Mouse (Mus musculus) embryonic facial prominence, embryonic 11.5 days (tissue): ENCODE measurements at regions not wholly inside any gene's neighbourhood (a gene's known extent, or its start where the extent isn't known, plus 50 kb on each side); places are given as distances from the start of the nearest gene placed in this dataset.
A peak's percentile ranks its signal among the peaks of the same experiment; 100 is the strongest.

Experiments used
- ATAC-seq: fragments of 200-750 bp; cut with Nextera tagmentation; replicated peaks from 2 replicates; pipeline ENCODE4 v1.8.0; 2017; ENCODE audit warnings: low read depth; ENCODE audit not compliant: insufficient number of reproducible peaks, low FRiP score, low TSS enrichment
- DNase-seq: peaks from one replicate; pipeline ENCODE4 v3.0.0-alpha.2; 2015; ENCODE audit warnings: low spot score
- H3K27ac ChIP-seq: fragments of 300-500 bp; sonication (generic); replicated peaks from 2 replicates; pipeline ENCODE4 v1.5.1; 2014; ENCODE audit warnings: mild to moderate bottlenecking, low read depth, low read length, control low read depth
- H3K27me3 ChIP-seq: fragments of 300-500 bp; sonication (generic); 2 replicates; pipeline ENCODE4 v1.6.1; 2014; ENCODE audit warnings: mild to moderate bottlenecking, low read length, moderate library complexity, mixed read lengths; ENCODE audit not compliant: control insufficient read depth, insufficient read depth
- H3K36me3 ChIP-seq: fragments of 300-500 bp; sonication (generic); replicated peaks from 2 replicates; pipeline ENCODE4 v1.6.1; 2014; ENCODE audit warnings: low read depth, mild to moderate bottlenecking, low read length, moderate library complexity, mixed read lengths; ENCODE audit not compliant: control insufficient read depth, insufficient read depth
- H3K4me1 ChIP-seq: fragments of 300-500 bp; sonication (generic); 2 replicates; pipeline ENCODE4 v1.6.1; 2014; ENCODE audit warnings: low read length, mixed read lengths; ENCODE audit not compliant: control insufficient read depth, insufficient read depth
- H3K4me2 ChIP-seq: fragments of 300-500 bp; sonication (generic); 2 replicates; pipeline ENCODE4 v1.6.1; 2014; ENCODE audit warnings: low read depth, mild to moderate bottlenecking, control low read depth, low read length, moderate library complexity
- H3K4me3 ChIP-seq: fragments of 300-500 bp; sonication (generic); 2 replicates; pipeline ENCODE4 v1.5.1; 2014; ENCODE audit warnings: low read depth, low read length, control low read depth
- H3K9ac ChIP-seq: fragments of 300-500 bp; sonication (generic); replicated peaks from 2 replicates; pipeline ENCODE4 v1.6.1; 2014; ENCODE audit warnings: mild to moderate bottlenecking, control low read depth, low read length
- H3K9me3 ChIP-seq: fragments of 300-500 bp; sonication (generic); replicated peaks from 2 replicates; pipeline ENCODE4 v1.6.1; 2016; ENCODE audit warnings: mild to moderate bottlenecking, low read length, inconsistent platforms, mixed read lengths; ENCODE audit not compliant: control insufficient read depth
- WGBS: fragments of 180-500 bp; shearing (Covaris S2); extraction: QIAGEN DNeasy Blood & Tissue Kit; methylation state at CpG from one replicate; pipeline ENCODE4 v1.1.7; 2014; 5-methylcytosine and 5-hydroxymethylcytosine counted together

DNA sequence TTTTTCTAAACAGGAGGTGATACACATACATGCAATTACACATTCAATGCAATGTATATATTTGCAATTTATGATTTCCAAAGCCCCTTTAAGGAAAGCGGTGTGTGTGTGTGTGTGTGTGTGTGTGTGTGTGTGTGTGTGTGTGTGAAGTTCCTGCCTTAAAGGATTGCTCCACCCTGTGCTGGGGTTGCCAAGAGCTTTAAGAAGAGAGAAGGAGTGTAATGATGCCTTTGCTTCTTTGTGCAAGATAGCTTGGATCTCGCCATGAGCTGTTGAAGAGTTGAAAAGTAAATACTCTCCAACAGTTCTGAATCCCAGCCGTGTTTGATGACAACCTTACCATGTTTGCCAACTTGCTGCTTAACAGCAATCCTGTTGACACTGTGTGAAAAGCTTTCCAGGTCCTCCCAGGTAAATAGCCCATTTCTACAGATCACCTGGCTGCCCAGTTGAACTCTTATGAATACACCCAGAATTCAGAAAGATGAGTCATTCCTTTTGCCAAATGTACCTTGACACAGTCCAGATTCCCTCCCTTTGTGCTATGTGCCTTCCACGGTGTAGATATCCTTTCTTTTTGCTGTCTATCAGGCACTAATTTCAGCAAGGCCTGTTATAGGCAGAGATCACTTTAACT, 216.3 kb downstream of the Ikzf2 start:
- H3K4me1 ChIP-seq: no peaks in the 10 kb centered on the region; the same call in 1 of the 2 replicates
- H3K9me3 ChIP-seq: no peaks in the 10 kb centered on the region
- no peaks in the 10 kb centered on the region for H3K36me3 ChIP-seq
- no peak overlapping the region for H3K9ac ChIP-seq
- no peak overlapping the region for H3K4me3 ChIP-seq
- no peak overlapping the region for H3K4me2 ChIP-seq
- 79% methylated on average over 4 of the region's 4 CpGs for WGBS
- DNase-seq: no peak
- no peak for ATAC-seq
- H3K27ac ChIP-seq: no peak overlapping the region
- H3K27me3 ChIP-seq: no peaks in the 10 kb centered on the region

DNA sequence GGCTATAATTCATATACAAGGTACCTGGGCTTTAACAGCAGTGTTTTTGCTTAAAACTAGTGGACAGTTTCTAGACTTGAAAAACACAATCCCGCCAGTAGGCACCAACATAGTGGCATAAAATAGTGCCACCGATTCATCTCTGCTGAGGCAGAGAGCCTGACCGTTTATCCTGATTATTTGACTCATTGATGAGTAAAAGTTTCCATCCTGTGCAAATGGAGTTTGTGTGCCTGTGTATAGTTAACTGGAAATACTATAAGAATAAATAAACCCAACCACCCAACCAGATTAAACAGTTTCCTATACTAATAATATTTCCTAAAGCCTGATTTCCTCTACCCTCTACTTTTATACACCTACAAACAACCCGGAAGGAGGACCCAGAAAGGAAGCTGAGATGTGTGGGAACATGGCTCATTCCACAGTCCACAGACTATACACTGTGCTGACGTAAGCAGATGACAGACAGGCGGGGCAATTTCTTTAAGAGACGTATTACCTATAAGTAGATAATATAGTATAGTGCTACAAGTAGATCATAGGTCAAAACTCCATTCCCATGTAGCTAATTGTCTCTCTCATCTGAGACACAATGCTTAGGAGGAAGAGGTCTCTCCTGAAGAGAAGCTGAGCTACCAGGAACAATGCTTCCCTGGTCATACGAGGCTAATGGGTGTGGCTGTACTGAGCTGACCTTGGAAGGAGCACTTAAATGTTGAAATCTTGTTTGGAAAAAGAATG, 217.7 kb downstream of the Ikzf2 start:
- Histone ChIP-seq H3K4me2 (no peak overlapping the region), H3K4me3 (no peak overlapping the region), H3K9ac (no peak overlapping the region), H3K27ac (no peak overlapping the region), H3K4me1 (no peaks in the 10 kb centered on the region; the same call in 1 of the 2 replicates), H3K27me3 (no peaks in the 10 kb centered on the region), H3K9me3 (no peaks in the 10 kb centered on the region), H3K36me3 (no peaks in the 10 kb centered on the region)
- 83% methylated on average over 8 of the region's 8 CpGs for WGBS
- DNase-seq (no peak), ATAC-seq (no peak)

DNA sequence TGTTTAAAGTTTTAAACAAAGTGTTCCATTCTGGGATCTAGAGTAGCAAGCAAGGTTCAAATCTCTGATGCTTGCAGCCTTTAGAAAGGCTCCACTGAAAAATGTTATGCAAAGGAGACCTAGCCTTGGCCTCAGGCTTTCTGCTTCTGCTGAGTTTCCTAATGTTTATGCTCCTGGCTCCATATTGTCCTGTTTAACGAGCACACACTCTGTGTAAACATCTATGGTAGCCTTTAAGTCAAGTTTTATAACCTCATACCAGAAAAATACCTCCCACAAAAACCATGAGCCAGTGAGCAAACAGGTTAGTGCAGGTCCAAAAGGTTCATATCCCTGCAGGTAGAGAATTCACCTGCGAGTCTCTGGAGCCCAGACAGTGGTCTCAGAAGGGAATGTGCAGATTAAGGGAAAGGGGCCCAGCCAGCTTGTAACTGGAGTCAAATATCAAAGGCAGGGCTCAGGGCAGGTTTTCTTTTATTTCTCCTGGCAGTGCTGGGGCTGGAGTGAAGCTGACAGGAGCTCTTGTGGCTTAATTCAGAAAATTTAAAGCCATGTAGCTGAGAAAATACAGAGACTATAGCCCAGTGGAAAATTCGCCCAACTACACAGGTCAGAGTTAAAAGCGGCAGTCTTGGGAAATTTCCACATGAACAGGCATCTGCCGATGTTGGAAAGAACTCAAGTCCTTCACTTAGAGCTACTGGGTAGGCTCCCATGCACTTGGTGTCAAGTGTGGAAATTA, 220.3 kb downstream of the Ikzf2 start:
- H3K4me3 ChIP-seq: no peak overlapping the region
- ATAC-seq (0 out of 2 replicates have a peak, but pooled peaks have one; percentile 44), DNase-seq (peak; percentile 71)
- no peak overlapping the region for H3K27ac ChIP-seq
- no peaks in the 10 kb centered on the region for H3K9me3 ChIP-seq
- H3K27me3 ChIP-seq: no peaks in the 10 kb centered on the region
- H3K4me1 ChIP-seq: no peaks in the 10 kb centered on the region; the same call in 1 of the 2 replicates
- no peaks in the 10 kb centered on the region for H3K36me3 ChIP-seq
- WGBS: 28% methylated on average over 5 of the region's 5 CpGs
- H3K9ac ChIP-seq: no peak overlapping the region
- H3K4me2 ChIP-seq: no peak overlapping the region

DNA sequence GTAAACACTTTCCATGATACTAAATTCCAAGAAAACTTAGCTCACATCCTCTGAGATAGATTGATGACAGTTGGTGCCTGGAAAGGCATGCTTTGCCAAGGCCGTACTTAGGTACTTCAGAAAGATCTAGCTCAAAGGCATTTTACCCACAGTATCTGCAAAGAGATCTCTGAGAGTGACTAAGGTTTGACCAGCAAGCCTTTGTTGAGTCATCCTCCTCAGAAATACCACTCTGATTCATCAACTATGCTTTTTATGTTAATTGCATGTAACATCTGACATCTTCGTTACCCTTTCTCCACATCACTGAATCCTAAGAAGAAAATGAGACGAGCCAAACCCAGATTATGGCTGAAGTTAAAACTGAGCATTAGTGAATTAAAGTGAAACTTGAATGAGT, 225.9 kb downstream of the Ikzf2 start:
- ATAC-seq: no peak
- Histone ChIP-seq H3K36me3 (no peaks in the 10 kb centered on the region), H3K4me2 (no peak overlapping the region), H3K9me3 (no peaks in the 10 kb centered on the region), H3K4me3 (no peak overlapping the region), H3K9ac (no peak overlapping the region), H3K4me1 (no peaks in the 10 kb centered on the region), H3K27me3 (no peaks in the 10 kb centered on the region), H3K27ac (no peak overlapping the region)
- 89% methylated on average over 3 of the region's 3 CpGs for WGBS
- DNase-seq: no peak

DNA sequence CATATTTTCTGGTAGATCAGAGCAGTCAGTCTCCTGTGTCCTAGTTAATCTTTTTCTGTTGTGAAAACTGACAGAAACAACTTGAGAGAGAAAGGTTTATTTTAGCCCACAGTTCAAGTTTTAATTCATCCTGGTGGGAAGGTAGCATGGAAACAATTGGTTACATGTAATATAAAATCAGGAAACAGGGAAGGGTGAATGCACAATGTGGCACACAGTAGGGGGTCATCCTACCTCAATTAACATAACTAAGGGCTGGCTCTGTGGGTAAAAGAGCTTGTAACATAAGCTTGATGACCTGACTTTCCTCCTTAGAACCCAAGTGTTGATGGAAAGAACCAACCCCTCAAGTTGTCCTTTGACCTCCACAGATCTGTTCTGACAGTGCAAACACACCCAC, 227.1 kb downstream of the Ikzf2 start:
- DNase-seq (no peak), ATAC-seq (no peak)
- Histone ChIP-seq H3K27me3 (no peaks in the 10 kb centered on the region), H3K4me1 (no peaks in the 10 kb centered on the region), H3K36me3 (no peaks in the 10 kb centered on the region), H3K27ac (no peak overlapping the region), H3K9me3 (no peaks in the 10 kb centered on the region), H3K4me3 (no peak overlapping the region), H3K9ac (no peak overlapping the region), H3K4me2 (no peak overlapping the region)

DNA sequence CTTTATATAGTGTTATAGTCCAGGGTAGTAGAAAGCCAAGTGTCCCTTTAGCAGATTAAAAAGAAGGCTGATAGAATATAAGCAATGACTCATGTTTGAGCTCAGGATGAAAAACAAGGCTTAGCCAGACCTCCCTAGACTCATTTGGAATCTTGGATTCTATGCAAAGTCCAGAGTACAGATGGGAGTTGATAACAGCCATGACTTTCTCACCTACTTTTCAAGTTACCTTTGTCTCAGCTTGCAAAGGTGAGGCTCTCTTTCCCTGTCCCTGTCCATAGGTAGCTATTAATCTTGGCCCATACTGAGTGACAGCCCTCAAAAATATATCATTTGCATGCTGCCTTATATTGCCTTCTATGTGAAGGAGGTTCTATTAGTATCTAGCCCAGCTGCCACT, 229.6 kb downstream of the Ikzf2 start:
- DNase-seq: no peak
- Histone ChIP-seq H3K36me3 (no peaks in the 10 kb centered on the region), H3K27ac (no peak overlapping the region), H3K4me1 (no peaks in the 10 kb centered on the region), H3K4me3 (no peak overlapping the region), H3K27me3 (no peaks in the 10 kb centered on the region), H3K9ac (no peak overlapping the region), H3K4me2 (no peak overlapping the region), H3K9me3 (no peaks in the 10 kb centered on the region)
- ATAC-seq: no peak

DNA sequence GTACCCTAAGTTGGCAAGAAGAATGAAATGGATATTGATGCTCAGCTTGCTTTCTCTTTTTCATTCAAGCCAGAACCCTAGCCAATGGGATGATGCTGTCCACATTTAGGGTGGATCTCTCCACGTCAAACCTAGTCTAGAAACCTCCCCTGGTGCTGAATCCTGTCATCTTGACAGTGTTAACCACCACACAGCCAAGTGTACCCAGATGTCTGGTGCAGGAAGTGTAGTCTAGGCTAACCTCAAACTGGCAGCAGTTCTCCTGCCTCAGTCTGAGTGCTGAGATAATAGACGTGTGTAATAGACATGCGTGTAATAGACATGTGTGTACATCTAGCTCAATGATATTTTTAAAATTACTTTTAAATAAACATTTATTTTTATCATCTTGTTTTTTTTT, 233.1 kb downstream of the Ikzf2 start:
- WGBS: 77% methylated on average over 3 of the region's 3 CpGs
- H3K4me1 ChIP-seq: no peaks in the 10 kb centered on the region
- H3K4me2 ChIP-seq: no peak overlapping the region
- H3K27ac ChIP-seq: no peak overlapping the region
- ATAC-seq (no peak), DNase-seq (no peak)
- no peak overlapping the region for H3K9ac ChIP-seq
- H3K27me3 ChIP-seq: no peaks in the 10 kb centered on the region
- no peaks in the 10 kb centered on the region for H3K36me3 ChIP-seq
- H3K4me3 ChIP-seq: no peak overlapping the region
- H3K9me3 ChIP-seq: no peaks in the 10 kb centered on the region

DNA sequence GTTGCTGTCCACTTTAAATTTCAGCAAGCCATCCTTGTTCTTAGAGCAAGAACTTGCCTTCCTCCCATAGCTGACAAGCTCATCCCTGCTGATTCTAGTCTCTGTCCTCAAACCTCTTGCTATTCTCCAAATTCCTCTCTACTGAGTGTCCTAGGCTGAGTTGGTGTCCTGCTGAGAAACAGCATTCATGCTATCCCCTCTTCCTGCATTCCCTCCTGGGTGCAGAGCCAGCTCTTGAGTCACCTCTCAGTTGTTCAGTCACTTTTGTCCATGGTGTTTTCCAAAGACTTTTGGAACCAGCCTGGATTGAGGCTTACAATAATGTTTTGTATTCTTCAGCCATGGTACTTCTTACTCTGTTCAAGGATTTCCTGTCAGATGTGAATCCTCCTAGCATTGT, 234.1 kb downstream of the Ikzf2 start:
- DNase-seq (no peak), ATAC-seq (no peak)
- Histone ChIP-seq H3K4me2 (no peak overlapping the region), H3K27ac (no peak overlapping the region), H3K9me3 (no peaks in the 10 kb centered on the region), H3K4me1 (no peaks in the 10 kb centered on the region), H3K27me3 (no peaks in the 10 kb centered on the region), H3K4me3 (no peak overlapping the region), H3K36me3 (no peaks in the 10 kb centered on the region), H3K9ac (no peak overlapping the region)
